Mouse (Mus musculus): Measurements from ENCODE around the gene Sfi1. TPM values are rescaled to one million over a fixed set of nuclear protein-coding genes. Genes with fewer than 3 reads are reported as not detected.
"Not testable (repeated sequence)": the region's sequence is repeated elsewhere in the genome, so short reads cannot be mapped to it uniquely, and the experiment has no call there.

Sfi1 gene
- polyA plus RNA-seq, 1 experiment from 2014 or later = 13.7 TPM

DNA sequence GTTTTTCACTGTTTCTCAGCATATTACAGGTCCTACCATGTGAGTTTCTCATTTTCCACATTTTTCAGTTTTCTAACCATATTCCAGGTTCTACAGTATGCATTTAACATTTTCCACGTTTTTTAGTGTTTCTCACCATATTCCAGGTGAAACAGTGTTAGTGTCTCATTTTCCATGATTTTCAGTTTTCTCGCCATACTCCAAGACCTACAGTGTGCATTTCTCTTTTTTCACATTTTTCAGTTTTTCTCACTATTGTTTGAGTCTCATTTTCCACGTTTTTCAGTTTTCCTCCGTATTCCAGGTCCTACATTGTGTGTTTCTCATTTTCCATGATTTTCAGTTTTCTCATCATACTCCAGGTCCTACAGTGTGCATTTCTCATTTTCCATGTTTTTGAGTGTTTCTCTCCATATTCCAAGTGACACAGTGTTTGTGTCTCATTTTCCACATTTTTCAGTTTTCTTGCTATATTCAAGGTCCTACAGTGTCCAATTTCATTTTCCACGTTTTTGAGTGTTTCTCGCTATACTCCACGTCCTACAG lies 89.6 kb downstream of the Sfi1 start:
- H3K36me3 ChIP-seq (replicated peaks) = no peaks in the 10 kb centered on the region
- no peak overlapping the region for H3K27ac ChIP-seq
- 65% methylated on average over 7 of the region's 7 CpGs for WGBS
- no peak for DNase-seq (ENCODE audit: extremely low spot score, low spot score)
- no peak overlapping the region for H3K4me3 ChIP-seq
- no peaks in the 10 kb centered on the region for H3K27me3 ChIP-seq (ENCODE audit: poor library complexity, severe bottlenecking)
- no peaks in the 10 kb centered on the region for H3K4me1 ChIP-seq
- peaks cover 86% of the 10 kb centered on the region for H3K9me3 ChIP-seq

DNA sequence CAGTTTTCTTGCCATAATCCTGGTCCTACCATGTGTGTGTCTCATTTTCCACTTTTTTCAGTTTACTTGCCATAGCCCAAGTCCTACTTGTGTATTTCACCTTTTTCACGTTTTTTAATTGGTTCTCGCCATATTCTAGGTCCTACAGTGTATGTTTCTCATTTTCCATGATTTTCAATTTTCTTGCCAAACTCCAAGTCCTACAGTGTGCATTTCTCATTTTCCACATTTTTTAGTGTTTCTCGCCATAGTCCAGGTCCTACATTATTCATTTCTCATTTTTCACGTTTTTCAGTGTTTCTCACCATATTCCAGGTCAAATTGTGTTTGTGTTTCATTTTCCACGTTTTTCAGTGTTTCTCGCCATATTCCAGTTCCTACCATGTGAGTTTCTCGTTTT lies 90.6 kb downstream of the Sfi1 start:
- not testable (repeated sequence) for H3K36me3 ChIP-seq (replicated peaks); H3K27me3 ChIP-seq (ENCODE audit: poor library complexity, severe bottlenecking); DNase-seq (ENCODE audit: extremely low spot score, low spot score); H3K4me3 ChIP-seq; H3K4me1 ChIP-seq; H3K27ac ChIP-seq
- H3K9me3 ChIP-seq = peaks cover 77% of the 10 kb centered on the region
- WGBS = 71% methylated on average over 7 of the region's 7 CpGs

DNA sequence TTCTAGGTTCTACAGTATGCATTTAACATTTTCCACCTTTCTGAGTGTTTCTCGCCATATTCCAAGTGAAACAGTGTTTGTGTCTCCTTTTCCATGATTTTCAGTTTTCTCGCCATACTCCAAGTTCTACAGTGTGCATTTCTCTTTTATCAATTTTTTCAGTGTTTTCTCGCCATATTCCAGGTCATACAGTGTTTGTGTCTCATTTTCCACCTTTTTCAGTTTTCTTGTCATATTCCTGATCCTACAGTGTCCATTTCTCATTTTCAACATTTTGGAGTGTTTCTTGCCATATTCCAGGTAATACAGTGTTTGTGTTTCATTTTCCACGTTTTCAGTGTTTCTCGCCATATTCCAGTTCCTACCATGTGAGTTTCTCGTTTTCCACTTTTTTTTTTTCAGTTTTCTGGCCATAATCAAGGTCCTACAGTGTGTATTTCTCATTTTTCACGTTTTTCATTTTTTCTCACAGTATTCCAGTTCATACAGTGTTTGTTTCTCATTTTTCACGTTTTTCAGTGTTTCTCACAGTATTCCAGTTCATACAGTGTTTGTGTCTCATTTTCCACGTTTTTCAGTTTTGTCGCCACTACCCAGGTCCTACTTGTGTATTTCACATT lies 91.3 kb downstream of the Sfi1 start:
- Histone ChIP-seq H3K9me3 (peaks cover 71% of the 10 kb centered on the region), H3K27me3 (ENCODE audit: poor library complexity, severe bottlenecking) (no peaks in the 10 kb centered on the region), H3K4me3 (no peak overlapping the region), H3K27ac (no peak overlapping the region), H3K36me3 (replicated peaks) (no peaks in the 10 kb centered on the region), H3K4me1 (no peaks in the 10 kb centered on the region)
- WGBS = 70% methylated on average over 10 of the region's 10 CpGs
- peak; percentile 16 for DNase-seq (ENCODE audit: extremely low spot score, low spot score)

DNA sequence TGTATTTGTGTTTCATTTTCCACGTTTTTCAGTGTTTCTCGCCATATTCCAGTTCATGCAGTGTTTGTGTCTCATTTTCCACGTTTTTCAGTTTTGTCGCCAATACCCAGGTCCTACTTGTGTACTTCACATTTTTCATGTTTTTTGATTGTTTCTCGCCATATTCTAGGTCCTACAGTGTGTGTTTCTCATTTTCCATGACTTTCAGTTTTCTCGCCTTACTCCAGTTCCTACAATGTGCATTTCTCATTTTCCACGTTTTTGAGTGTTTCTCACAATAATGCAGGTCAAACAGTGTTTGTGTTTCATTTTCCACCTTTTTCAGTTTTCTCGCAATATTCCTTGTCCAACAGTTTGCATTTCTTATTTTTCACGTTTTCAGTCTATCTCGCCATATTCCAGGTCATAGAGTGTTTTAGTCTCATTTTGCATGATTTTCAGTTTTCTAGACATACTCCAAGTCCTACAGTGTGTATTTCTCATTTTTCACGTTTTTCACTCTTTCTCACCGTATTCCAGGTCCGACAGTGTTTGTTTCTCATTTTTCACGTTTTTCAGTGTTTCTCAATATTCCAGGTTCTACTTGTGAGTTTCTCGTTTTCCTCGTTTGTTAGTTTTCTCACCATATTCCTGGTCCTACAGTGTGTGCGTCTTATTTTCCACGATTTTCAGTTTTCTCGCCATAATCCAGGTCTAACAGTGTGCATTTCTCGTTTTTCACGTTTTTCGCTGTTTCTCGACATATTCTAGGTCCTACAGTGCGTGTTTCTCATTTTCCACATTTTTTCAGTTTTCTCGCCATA lies 92.0 kb downstream of the Sfi1 start:
- peak; percentile 18 for DNase-seq (ENCODE audit: extremely low spot score, low spot score)
- WGBS = 73% methylated on average over 25 of the region's 25 CpGs
- Histone ChIP-seq H3K27me3 (ENCODE audit: poor library complexity, severe bottlenecking) (no peaks in the 10 kb centered on the region), H3K27ac (no peak overlapping the region), H3K4me3 (no peak overlapping the region), H3K4me1 (no peaks in the 10 kb centered on the region), H3K36me3 (replicated peaks) (no peaks in the 10 kb centered on the region), H3K9me3 (peaks cover 63% of the 10 kb centered on the region)

DNA sequence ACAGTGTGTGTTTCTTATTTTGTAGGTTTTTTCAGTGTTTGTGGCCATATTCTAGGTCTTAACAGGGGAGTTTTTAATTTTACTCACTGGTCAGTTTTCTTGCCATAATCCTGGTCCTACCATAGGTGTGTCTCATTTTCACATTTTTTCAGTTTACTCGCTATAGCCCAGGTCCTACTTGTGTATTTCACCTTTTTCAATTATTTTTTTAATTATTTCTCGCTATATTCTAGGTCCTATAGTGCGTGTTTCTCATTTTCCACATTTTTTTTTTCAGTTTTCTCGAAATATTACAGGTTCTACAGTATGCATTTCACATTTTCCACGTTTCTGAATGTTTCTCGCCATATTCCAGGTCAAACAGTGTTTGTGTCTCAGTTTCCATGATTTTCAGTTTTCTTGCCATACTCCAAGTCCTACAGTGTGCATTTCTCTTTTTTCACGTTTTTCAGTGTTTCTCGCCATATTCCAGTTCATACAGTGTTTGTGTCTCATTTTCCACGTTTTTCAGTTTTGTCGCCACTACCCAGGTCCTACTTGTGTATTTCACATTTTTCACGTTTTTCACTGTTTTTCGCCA lies 93.1 kb downstream of the Sfi1 start:
- H3K4me3 ChIP-seq; H3K27me3 ChIP-seq (ENCODE audit: poor library complexity, severe bottlenecking); H3K4me1 ChIP-seq; H3K36me3 ChIP-seq (replicated peaks); H3K27ac ChIP-seq: not testable (repeated sequence)
- H3K9me3 ChIP-seq = peaks cover 52% of the 10 kb centered on the region
- WGBS = 74% methylated on average over 12 of the region's 12 CpGs
- DNase-seq (ENCODE audit: extremely low spot score, low spot score) = peak; percentile 43

Other genes starting within 250 kb of the Sfi1 start
- gene Eif4enif1, start 8.9 kb upstream of the Sfi1 start, polyA plus RNA-seq (2016; fragmentation: Nextera tagmentation; extraction: Ambion mirVana) = 59.0 and 60.4 TPM in 2 replicates
- 335 and 338 TPM in 2 replicates for gene Drg1, start 73.0 kb upstream of the Sfi1 start, polyA plus RNA-seq (2016; fragmentation: Nextera tagmentation; extraction: Ambion mirVana)
- gene Patz1, start 95.4 kb upstream of the Sfi1 start, polyA plus RNA-seq (2016; fragmentation: Nextera tagmentation; extraction: Ambion mirVana) = 96.7 and 111 TPM in 2 replicates
- 5.6 and 6.2 TPM in 2 replicates for gene Pik3ip1, start 136.9 kb upstream of the Sfi1 start, polyA plus RNA-seq (2016; fragmentation: Nextera tagmentation; extraction: Ambion mirVana)
- gene Limk2, start 215.7 kb upstream of the Sfi1 start, polyA plus RNA-seq (2016; fragmentation: Nextera tagmentation; extraction: Ambion mirVana) = 42.8 and 43.1 TPM in 2 replicates